Mouse (Mus musculus) forebrain, postnatal 0 days (tissue): ENCODE measurements around the gene Zdhhc14. TPM values are rescaled to one million over a fixed set of nuclear protein-coding genes. Genes with fewer than 3 reads are reported as not detected.

Source experiments
- ATAC-seq: fragments of 200-750 bp; cut with Nextera tagmentation; 2 replicates; pipeline ENCODE4 v1.8.0; 2017; ENCODE audit warnings: mild to moderate bottlenecking, moderate library complexity
- DNase-seq: peaks from one replicate; pipeline ENCODE4 v3.0.0-alpha.2; 2015
- H3K27ac ChIP-seq: fragments of 300-500 bp; sonication (generic); 2 replicates; pipeline ENCODE4 v1.5.1; 2014; ENCODE audit warnings: low read depth, mild to moderate bottlenecking, antibody characterized with exemption, low read length, moderate library complexity, mixed read lengths
- H3K27me3 ChIP-seq: fragments of 300-500 bp; sonication (generic); 2 replicates; pipeline ENCODE4 v1.6.1; 2014; ENCODE audit warnings: mild to moderate bottlenecking, low read length, mixed read lengths; ENCODE audit not compliant: insufficient read depth
- H3K36me3 ChIP-seq: fragments of 300-500 bp; sonication (generic); 2 replicates; pipeline ENCODE4 v1.6.1; 2014; ENCODE audit warnings: mild to moderate bottlenecking, moderate library complexity; ENCODE audit not compliant: insufficient read depth
- H3K4me1 ChIP-seq: fragments of 300-500 bp; sonication (generic); 2 replicates; pipeline ENCODE4 v1.6.1; 2014; ENCODE audit warnings: antibody characterized with exemption; ENCODE audit not compliant: insufficient read depth
- H3K4me2 ChIP-seq: fragments of 300-500 bp; sonication (generic); 2 replicates; pipeline ENCODE4 v1.6.1; 2014; ENCODE audit warnings: low read depth, mild to moderate bottlenecking, moderate library complexity
- H3K4me3 ChIP-seq: fragments of 300-500 bp; sonication (generic); 2 replicates; pipeline ENCODE4 v1.5.1; 2014; ENCODE audit warnings: low read depth, low read length, mixed read lengths
- H3K9ac ChIP-seq: fragments of 300-500 bp; sonication (generic); 2 replicates; pipeline ENCODE4 v1.6.1; 2014; ENCODE audit warnings: mild to moderate bottlenecking
- H3K9me3 ChIP-seq: fragments of 300-500 bp; sonication (generic); 2 replicates; pipeline ENCODE4 v1.6.1; 2016; ENCODE audit warnings: low read length
- CTCF ChIP-seq: sonication (generic); IDR thresholded peaks from 2 replicates; pipeline ENCODE4 v1.5.1; 2016; ENCODE audit warnings: antibody characterized with exemption, control low read depth, low read depth
- WGBS: fragments of 180-500 bp; shearing (Covaris S2); extraction: QIAGEN DNeasy Blood & Tissue Kit; methylation state at CpG from one replicate; pipeline ENCODE4 v1.1.7; 2014; 5-methylcytosine and 5-hydroxymethylcytosine counted together
- polyA plus RNA-seq: library from polyadenylated mRNA; unstranded; fragments of >200 nt; fragmentation: Nextera tagmentation; extraction: Ambion mirVana; gene quantifications from 2 replicates; pipeline ENCODE4 v1.2.1, GENCODE M21; 2015
- total RNA-seq: library from RNA; depleted of rRNA; stranded (reverse); fragments of >200 nt; gene quantifications from 2 replicates; pipeline ENCODE4 v1.2.3, GENCODE M21; 2014

The Zdhhc14 gene
- total and polyA plus RNA-seq, 2 experiments from 2014 or later: 9.9 to 16.7 TPM

DNA sequence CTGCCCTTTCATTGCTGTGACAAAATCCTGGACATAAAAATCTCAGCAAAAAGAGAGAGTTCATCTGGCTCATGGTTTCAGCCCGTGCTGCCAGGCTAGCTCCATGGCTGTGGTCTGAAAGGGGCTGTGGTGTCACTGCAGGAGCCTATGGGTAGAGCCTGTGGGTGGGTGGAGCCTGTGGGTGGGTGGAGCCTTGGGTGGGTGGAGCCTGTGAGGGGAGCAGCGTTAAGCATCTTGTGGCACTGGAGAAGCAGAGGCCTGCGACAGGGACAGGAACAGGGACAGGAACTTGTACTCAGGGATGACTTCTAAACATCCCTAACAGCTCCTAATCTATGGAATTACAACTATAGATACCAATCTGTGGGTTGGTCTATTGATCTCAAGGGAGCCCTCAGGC lies 20.1 kb upstream of the Zdhhc14 start:
- H3K27ac ChIP-seq: no peak overlapping the region

DNA sequence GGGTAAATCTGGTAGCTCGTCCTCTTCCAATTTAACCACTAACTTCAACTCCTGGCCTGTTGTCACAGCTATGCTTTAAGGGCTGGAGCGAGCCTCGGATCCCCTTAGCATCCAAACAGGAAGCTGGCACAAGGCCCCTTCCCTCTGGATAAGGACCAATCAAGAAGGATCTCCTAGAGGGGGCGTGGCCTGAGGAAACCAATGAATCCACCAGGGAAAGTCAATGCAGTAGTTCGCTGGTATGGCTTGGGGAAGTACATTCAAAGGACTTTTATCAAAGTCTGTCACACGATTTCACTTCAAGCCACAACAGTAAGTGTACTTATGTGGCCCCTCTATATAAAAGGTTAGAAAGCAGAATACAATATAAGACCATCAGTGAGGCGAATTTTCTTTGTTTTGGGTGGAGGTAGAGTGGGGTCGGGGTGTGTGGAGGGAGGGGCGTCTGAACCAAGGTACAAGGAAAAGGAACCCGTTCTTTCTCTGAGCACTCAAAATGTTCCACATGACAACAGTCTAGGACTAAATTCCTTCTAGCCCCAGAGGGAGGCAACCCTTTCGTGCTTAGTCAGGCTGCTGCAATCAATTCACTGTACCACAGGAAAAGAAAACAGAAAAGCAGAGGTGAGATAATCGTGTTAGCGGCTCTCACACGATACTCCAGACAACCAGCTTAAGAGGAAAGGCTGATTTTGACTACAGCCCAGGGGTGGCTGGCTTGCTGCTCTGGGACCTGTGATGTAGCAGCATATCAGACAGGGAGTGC lies 16.2 kb upstream of the Zdhhc14 start:
- WGBS: 64% methylated on average over 14 of the region's 14 CpGs
- Histone ChIP-seq H3K4me1 (no peaks in the 10 kb centered on the region), H3K9me3 (no peaks in the 10 kb centered on the region), H3K9ac (no peak overlapping the region), H3K4me3 (no peak overlapping the region), H3K36me3 (no peaks in the 10 kb centered on the region), H3K4me2 (no peak overlapping the region), H3K27ac (no peak overlapping the region), H3K27me3 (no peaks in the 10 kb centered on the region)
- TF ChIP-seq CTCF: no peak
- ATAC-seq (no peak), DNase-seq (no peak)

More for the DNA sequence above, 20.1 kb upstream of the Zdhhc14 start:
- WGBS: 38% methylated on average over 3 of the region's 3 CpGs
- Histone ChIP-seq H3K36me3 (no peaks in the 10 kb centered on the region), H3K9me3 (no peaks in the 10 kb centered on the region), H3K4me2 (no peak overlapping the region), H3K27me3 (no peaks in the 10 kb centered on the region), H3K4me1 (no peaks in the 10 kb centered on the region), H3K4me3 (no peak overlapping the region), H3K9ac (no peak overlapping the region)
- DNase-seq: no peak
- ATAC-seq: no peak
- no peak for TF ChIP-seq CTCF

DNA sequence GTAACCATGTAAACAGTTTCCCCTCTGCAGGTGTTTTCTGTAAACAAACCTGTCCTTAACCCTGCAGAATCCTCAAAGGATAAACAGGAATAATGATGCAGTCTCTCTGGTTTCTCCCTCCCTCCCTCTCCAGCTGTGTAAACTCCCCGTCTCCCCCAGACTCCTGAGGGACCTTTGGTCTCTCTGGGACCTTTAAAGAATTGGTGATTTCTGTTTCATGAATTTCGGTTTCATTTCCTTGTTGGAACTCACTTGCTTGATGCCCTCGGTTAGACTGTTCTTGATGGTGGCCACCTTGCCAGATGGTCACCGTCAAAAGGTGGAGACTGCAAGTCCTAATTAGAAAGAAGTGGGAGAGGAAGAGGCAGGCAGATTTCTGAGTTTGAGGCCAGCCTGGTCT lies 8.9 kb upstream of the Zdhhc14 start:
- WGBS: 75% methylated on average over 4 of the region's 4 CpGs
- H3K27me3 ChIP-seq: no peaks in the 10 kb centered on the region
- H3K4me1 ChIP-seq: no peaks in the 10 kb centered on the region
- no peak for ATAC-seq
- DNase-seq: no peak
- no peak overlapping the region for H3K4me3 ChIP-seq
- no peak overlapping the region for H3K9ac ChIP-seq
- no peak overlapping the region for H3K27ac ChIP-seq
- H3K4me2 ChIP-seq: no peak overlapping the region
- no peak for TF ChIP-seq CTCF
- no peaks in the 10 kb centered on the region for H3K36me3 ChIP-seq
- H3K9me3 ChIP-seq: no peaks in the 10 kb centered on the region

DNA sequence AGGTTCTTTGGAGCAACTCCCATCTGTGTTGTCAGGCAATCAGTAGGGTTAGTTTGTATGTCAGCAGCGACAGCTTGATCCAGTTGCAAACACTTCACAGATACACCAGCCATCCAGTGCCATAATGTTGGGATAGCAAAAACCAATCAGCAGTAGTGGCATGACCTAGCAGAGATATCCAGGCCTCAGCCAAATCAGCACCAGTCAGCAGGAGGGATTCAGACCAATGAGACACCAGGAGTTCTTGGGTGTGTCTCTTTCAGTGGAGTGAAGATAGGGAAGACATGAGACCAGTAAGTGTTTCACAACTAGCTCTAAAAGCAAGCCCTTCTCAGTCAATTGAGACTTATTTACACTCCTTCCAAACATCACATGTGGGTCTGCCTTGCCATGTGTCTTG lies 7.7 kb upstream of the Zdhhc14 start:
- Histone ChIP-seq H3K4me1 (no peaks in the 10 kb centered on the region), H3K4me3 (no peak overlapping the region), H3K27me3 (no peaks in the 10 kb centered on the region), H3K9ac (no peak overlapping the region), H3K9me3 (no peaks in the 10 kb centered on the region), H3K27ac (no peak overlapping the region), H3K36me3 (no peaks in the 10 kb centered on the region), H3K4me2 (no peak overlapping the region)
- WGBS: 95% methylated on average over 1 of the region's 1 CpGs
- ATAC-seq (no peak), DNase-seq (no peak)
- TF ChIP-seq CTCF: no peak

DNA sequence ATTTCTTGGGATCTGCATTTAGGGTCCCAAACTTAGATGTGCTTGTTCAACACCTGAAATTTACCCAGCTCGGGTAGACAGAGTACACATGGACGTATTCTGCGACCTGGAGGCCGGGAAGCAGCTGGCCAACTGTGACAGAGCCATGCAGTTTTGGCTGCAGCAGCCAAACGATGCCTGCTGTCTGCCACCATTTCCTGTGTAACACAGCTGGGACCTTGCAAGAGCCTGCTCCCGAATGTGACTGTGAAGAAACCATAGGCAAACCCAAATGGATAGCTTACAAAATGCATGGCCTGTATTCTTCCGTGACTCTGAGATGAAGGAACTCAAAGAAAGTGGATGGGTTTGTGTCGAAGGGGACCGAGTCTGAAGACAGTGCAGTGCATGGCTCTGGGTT lies 4.2 kb upstream of the Zdhhc14 start:
- Histone ChIP-seq H3K9me3 (no peaks in the 10 kb centered on the region), H3K27ac (no peak overlapping the region), H3K9ac (no peak overlapping the region), H3K36me3 (no peaks in the 10 kb centered on the region), H3K4me1 (0 out of 2 replicates have a peak, but pooled peaks cover 4% of the 10 kb centered on the region), H3K4me2 (no peak overlapping the region), H3K27me3 (no peaks in the 10 kb centered on the region), H3K4me3 (no peak overlapping the region)
- no peak for TF ChIP-seq CTCF
- 70% methylated on average over 9 of the region's 9 CpGs for WGBS
- no peak for DNase-seq
- ATAC-seq: no peak

DNA sequence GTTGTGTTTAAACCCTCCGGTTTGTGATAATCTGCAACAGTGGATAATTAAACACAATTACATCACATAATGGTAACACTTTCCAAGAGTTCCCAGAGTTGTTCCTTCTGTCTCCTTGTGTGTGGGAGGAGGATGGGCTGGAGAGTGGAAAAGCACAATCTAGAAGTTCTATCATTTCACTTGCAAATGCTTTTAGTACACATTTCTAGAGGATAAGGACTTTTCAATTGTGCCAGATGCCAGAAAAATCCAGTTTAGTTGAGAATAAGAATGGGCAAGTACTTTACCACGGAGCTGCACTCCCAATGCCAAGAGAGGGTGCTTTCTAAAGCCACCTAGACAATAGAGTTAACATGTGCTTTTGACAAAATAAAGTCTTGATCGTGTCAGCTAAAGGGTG lies 2.0 kb upstream of the Zdhhc14 start:
- no peaks in the 10 kb centered on the region for H3K36me3 ChIP-seq
- no peaks in the 10 kb centered on the region for H3K9me3 ChIP-seq
- no peak overlapping the region for H3K27ac ChIP-seq
- no peak overlapping the region for H3K4me3 ChIP-seq
- H3K4me2 ChIP-seq: peak overlapping the region; percentile 95
- no peak for ATAC-seq
- 46% methylated on average over 3 of the region's 3 CpGs for WGBS
- H3K9ac ChIP-seq: no peak overlapping the region
- no peak for DNase-seq
- peaks cover 13% of the 10 kb centered on the region for H3K4me1 ChIP-seq
- no peaks in the 10 kb centered on the region; the same call in 1 of the 2 replicates for H3K27me3 ChIP-seq
- TF ChIP-seq CTCF: no peak

DNA sequence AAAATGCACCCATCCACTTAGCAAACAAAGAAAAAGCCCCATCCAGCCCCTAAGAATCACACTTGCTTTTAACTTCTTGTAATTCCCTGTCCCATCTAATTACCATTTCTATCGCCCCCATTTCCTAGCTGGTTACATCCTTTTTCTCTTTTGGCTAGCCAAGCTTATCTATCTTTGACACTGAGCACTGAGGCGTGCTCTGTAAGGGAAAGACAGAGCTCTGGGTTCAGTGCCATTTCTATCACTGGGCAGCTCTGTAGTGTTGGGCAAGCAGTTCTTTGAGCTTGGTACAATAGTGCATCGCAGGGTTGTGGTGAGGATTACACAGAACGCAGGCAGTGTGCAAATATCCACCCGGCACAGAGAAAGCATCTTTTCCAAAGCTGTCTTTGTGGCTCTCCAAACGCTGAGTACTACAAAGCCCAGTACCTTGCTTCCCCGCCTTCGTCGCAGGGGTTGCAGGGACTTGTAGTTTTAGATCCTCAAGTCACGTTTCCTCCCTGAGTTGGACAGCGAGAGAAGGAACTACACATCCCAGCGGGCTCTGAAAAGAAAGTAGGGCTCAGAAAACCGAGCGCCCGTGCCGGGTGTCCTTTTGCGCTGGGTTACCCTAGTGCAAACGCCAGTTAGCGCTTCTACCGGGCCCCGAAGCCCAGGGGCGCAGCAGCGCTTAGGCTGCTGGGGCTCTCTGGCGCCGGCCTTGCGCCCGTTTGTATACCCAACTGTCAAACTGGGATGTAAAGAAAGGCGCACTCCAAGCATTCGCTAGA lies 1.1 kb upstream of the Zdhhc14 start:
- peak overlapping the region; percentile 98 for H3K27ac ChIP-seq
- H3K27me3 ChIP-seq: no peaks in the 10 kb centered on the region; the same call in 1 of the 2 replicates
- H3K4me3 ChIP-seq: peak overlapping the region; percentile 87
- 1% methylated on average over 29 of the region's 29 CpGs for WGBS
- peak overlapping the region; percentile 95 for H3K4me2 ChIP-seq
- H3K4me1 ChIP-seq: peaks cover 13% of the 10 kb centered on the region
- peak overlapping the region; percentile 75 for H3K9ac ChIP-seq
- peak; percentile 95 for DNase-seq
- no peak for TF ChIP-seq CTCF
- peak; percentile 91 for ATAC-seq
- H3K9me3 ChIP-seq: no peaks in the 10 kb centered on the region
- no peaks in the 10 kb centered on the region for H3K36me3 ChIP-seq
